Mouse (Mus musculus): ENCODE data around the gene Capn7.
A peak's percentile ranks its signal among the peaks of the same experiment; 100 is the strongest.

Capn7 gene

GRCm38 (mm10) chr14:31336369-31337155 is at the start of gene Capn7:
Gene Capn7, plus strand, starts transcription at chr14:31336638.
- TF ChIP-seq POU5F1 (IDR thresholded peaks at IDR 0.05; ENCODE audit: borderline replicate concordance, low read length), result no peak
- no peak for TF ChIP-seq NANOG (IDR thresholded peaks at IDR 0.05; ENCODE audit: borderline replicate concordance, low read length)
- no peak for TF ChIP-seq CTCF (conservative IDR thresholded peaks at IDR 0.05; ENCODE audit: low read length)
- Histone ChIP-seq H3K9me3 (ENCODE audit: low read length) (no peaks in the 10 kb centered on the region), H3K27me3 (ENCODE audit: insufficient read depth, low read length) (0 out of 2 replicates have a peak, but pooled peaks cover 5% of the 10 kb centered on the region), H3K4me1 (replicated peaks; ENCODE audit: low read depth, low read length) (peaks cover 22% of the 10 kb centered on the region), H3K36me3 (ENCODE audit: insufficient read depth, low read length) (peaks cover 4% of the 10 kb centered on the region; the same call in 1 of the 2 replicates), H3K4me3 (replicated peaks; ENCODE audit: low read length) (peak within 1 kb of the TSS; percentile 94)

- Histone ChIP-seq H3K36me3 (ENCODE audit: insufficient read depth, low read length) (no peaks in the 10 kb centered on the region), H3K27me3 (ENCODE audit: insufficient read depth, low read length) (peaks cover under 1% of the 10 kb centered on the region), H3K9me3 (ENCODE audit: low read length) (no peaks in the 10 kb centered on the region), H3K4me3 (replicated peaks; ENCODE audit: low read length) (no peak overlapping the region), H3K4me1 (replicated peaks; ENCODE audit: low read depth, low read length) (peaks cover 5% of the 10 kb centered on the region; the same call in 1 of the 2 replicates)
- TF ChIP-seq NANOG (IDR thresholded peaks at IDR 0.05; ENCODE audit: borderline replicate concordance, low read length) (no peak), CTCF (conservative IDR thresholded peaks at IDR 0.05; ENCODE audit: low read length) (no peak), POU5F1 (IDR thresholded peaks at IDR 0.05; ENCODE audit: borderline replicate concordance, low read length) (no peak)
Observed at GRCm38 (mm10) chr14:31313192-31313591, 23.2 kb upstream of the Capn7 start.

- H3K36me3 ChIP-seq (ENCODE audit: insufficient read depth, low read length), result no peaks in the 10 kb centered on the region
- peaks cover 5% of the 10 kb centered on the region; the same call in 1 of the 2 replicates for H3K4me1 ChIP-seq (replicated peaks; ENCODE audit: low read depth, low read length)
- no peak overlapping the region; the same call in 1 of the 2 replicates for H3K4me3 ChIP-seq (replicated peaks; ENCODE audit: low read length)
- no peak for TF ChIP-seq POU5F1 (IDR thresholded peaks at IDR 0.05; ENCODE audit: borderline replicate concordance, low read length)
- no peak for TF ChIP-seq CTCF (conservative IDR thresholded peaks at IDR 0.05; ENCODE audit: low read length)
- no peak for TF ChIP-seq NANOG (IDR thresholded peaks at IDR 0.05; ENCODE audit: borderline replicate concordance, low read length)
- H3K9me3 ChIP-seq (ENCODE audit: low read length), result no peaks in the 10 kb centered on the region
- peaks cover 7% of the 10 kb centered on the region; the same call in 1 of the 2 replicates for H3K27me3 ChIP-seq (ENCODE audit: insufficient read depth, low read length)
Observed at GRCm38 (mm10) chr14:31316613-31317012, 19.8 kb upstream of the Capn7 start.

GRCm38 (mm10) chr14:31317754-31318153 is 18.7 kb upstream of the Capn7 start:
- Histone ChIP-seq H3K36me3 (ENCODE audit: insufficient read depth, low read length) (no peaks in the 10 kb centered on the region), H3K27me3 (ENCODE audit: insufficient read depth, low read length) (peaks cover 12% of the 10 kb centered on the region; the same call in 1 of the 2 replicates), H3K4me1 (replicated peaks; ENCODE audit: low read depth, low read length) (peaks cover 5% of the 10 kb centered on the region; the same call in 1 of the 2 replicates), H3K4me3 (replicated peaks; ENCODE audit: low read length) (no peak overlapping the region), H3K9me3 (ENCODE audit: low read length) (no peaks in the 10 kb centered on the region)
- TF ChIP-seq CTCF (conservative IDR thresholded peaks at IDR 0.05; ENCODE audit: low read length) (no peak), POU5F1 (IDR thresholded peaks at IDR 0.05; ENCODE audit: borderline replicate concordance, low read length) (no peak), NANOG (IDR thresholded peaks at IDR 0.05; ENCODE audit: borderline replicate concordance, low read length) (no peak)

GRCm38 (mm10) chr14:31319546-31319945 is 16.9 kb upstream of the Capn7 start:
- TF ChIP-seq CTCF (conservative IDR thresholded peaks at IDR 0.05; ENCODE audit: low read length) (no peak), NANOG (IDR thresholded peaks at IDR 0.05; ENCODE audit: borderline replicate concordance, low read length) (no peak), POU5F1 (IDR thresholded peaks at IDR 0.05; ENCODE audit: borderline replicate concordance, low read length) (no peak)
- H3K9me3 ChIP-seq (ENCODE audit: low read length), result no peaks in the 10 kb centered on the region
- H3K27me3 ChIP-seq (ENCODE audit: insufficient read depth, low read length), result peaks cover 25% of the 10 kb centered on the region; the same call in 1 of the 2 replicates
- H3K4me1 ChIP-seq (replicated peaks; ENCODE audit: low read depth, low read length), result peaks cover 19% of the 10 kb centered on the region
- no peaks in the 10 kb centered on the region for H3K36me3 ChIP-seq (ENCODE audit: insufficient read depth, low read length)
- H3K4me3 ChIP-seq (replicated peaks; ENCODE audit: low read length), result no peak overlapping the region

GRCm38 (mm10) chr14:31321181-31321580 is 15.3 kb upstream of the Capn7 start:
- no peak for TF ChIP-seq POU5F1 (IDR thresholded peaks at IDR 0.05; ENCODE audit: borderline replicate concordance, low read length)
- Histone ChIP-seq H3K9me3 (ENCODE audit: low read length) (no peaks in the 10 kb centered on the region), H3K4me1 (replicated peaks; ENCODE audit: low read depth, low read length) (peaks cover 20% of the 10 kb centered on the region), H3K36me3 (ENCODE audit: insufficient read depth, low read length) (no peaks in the 10 kb centered on the region), H3K4me3 (replicated peaks; ENCODE audit: low read length) (no peak overlapping the region), H3K27me3 (ENCODE audit: insufficient read depth, low read length) (peaks cover 25% of the 10 kb centered on the region; the same call in 1 of the 2 replicates)

- no peaks in the 10 kb centered on the region for H3K36me3 ChIP-seq (ENCODE audit: insufficient read depth, low read length)
- H3K4me3 ChIP-seq (replicated peaks; ENCODE audit: low read length), result no peak overlapping the region
- H3K27me3 ChIP-seq (ENCODE audit: insufficient read depth, low read length), result peaks cover 25% of the 10 kb centered on the region; the same call in 1 of the 2 replicates
- TF ChIP-seq NANOG (IDR thresholded peaks at IDR 0.05; ENCODE audit: borderline replicate concordance, low read length), result no peak
- no peak for TF ChIP-seq POU5F1 (IDR thresholded peaks at IDR 0.05; ENCODE audit: borderline replicate concordance, low read length)
- no peak for TF ChIP-seq CTCF (conservative IDR thresholded peaks at IDR 0.05; ENCODE audit: low read length)
- H3K4me1 ChIP-seq (replicated peaks; ENCODE audit: low read depth, low read length), result peaks cover 22% of the 10 kb centered on the region
- no peaks in the 10 kb centered on the region for H3K9me3 ChIP-seq (ENCODE audit: low read length)
Observed at GRCm38 (mm10) chr14:31322191-31322590, 14.2 kb upstream of the Capn7 start.

- H3K4me3 ChIP-seq (replicated peaks; ENCODE audit: low read length), result peak overlapping the region; percentile 58; the same call in 1 of the 2 replicates
- H3K27me3 ChIP-seq (ENCODE audit: insufficient read depth, low read length), result peaks cover 25% of the 10 kb centered on the region; the same call in 1 of the 2 replicates
- no peaks in the 10 kb centered on the region for H3K9me3 ChIP-seq (ENCODE audit: low read length)
- no peak for TF ChIP-seq POU5F1 (IDR thresholded peaks at IDR 0.05; ENCODE audit: borderline replicate concordance, low read length)
- TF ChIP-seq NANOG (IDR thresholded peaks at IDR 0.05; ENCODE audit: borderline replicate concordance, low read length), result no peak
- no peak for TF ChIP-seq CTCF (conservative IDR thresholded peaks at IDR 0.05; ENCODE audit: low read length)
- H3K4me1 ChIP-seq (replicated peaks; ENCODE audit: low read depth, low read length), result peaks cover 24% of the 10 kb centered on the region
- no peaks in the 10 kb centered on the region for H3K36me3 ChIP-seq (ENCODE audit: insufficient read depth, low read length)
Observed at GRCm38 (mm10) chr14:31323189-31323588, 13.2 kb upstream of the Capn7 start.

Data from E14TG2a.4 (cell line).